Mouse (Mus musculus): ENCODE data around the gene Tmem248. TPM values are rescaled to one million over a fixed set of nuclear protein-coding genes. Genes with fewer than 3 reads are reported as not detected.
A peak's percentile ranks its signal among the peaks of the same experiment; 100 is the strongest.

Gene Tmem248
- polyA plus RNA-seq, 1 experiment from 2014 or later: 47.0 TPM

- H3K4me1 ChIP-seq (replicated peaks; ENCODE audit: control insufficient read depth, insufficient read depth, low read length): no peaks in the 10 kb centered on the region
- no peak overlapping the region for H3K4me3 ChIP-seq (ENCODE audit: low read depth, low read length)
- H3K9ac ChIP-seq (ENCODE audit: low read depth, low read length): no peak overlapping the region
- no peak for TF ChIP-seq CTCF (IDR thresholded peaks at IDR 0.05; ENCODE audit: low read depth)
- H3K9me3 ChIP-seq (ENCODE audit: control insufficient read depth): no peaks in the 10 kb centered on the region
- no peak overlapping the region for H3K27ac ChIP-seq (ENCODE audit: low read depth, low read length)
- H3K4me2 ChIP-seq (replicated peaks; ENCODE audit: low read depth): no peak overlapping the region
- WGBS: 87% methylated on average over 7 of the region's 7 CpGs
- H3K27me3 ChIP-seq (replicated peaks; ENCODE audit: control insufficient read depth, insufficient read depth, low read length): no peaks in the 10 kb centered on the region
- ATAC-seq: no peak
- peaks cover 32% of the 10 kb centered on the region for H3K36me3 ChIP-seq (ENCODE audit: control insufficient read depth, insufficient read depth)
Observed at GRCm38 (mm10) chr5:130288106-130288505, 71.2 kb downstream of the Tmem248 start.

GRCm38 (mm10) chr5:130290242-130290641, 73.4 kb downstream of the Tmem248 start:
- no peak overlapping the region for H3K27ac ChIP-seq (ENCODE audit: low read depth, low read length)
- TF ChIP-seq CTCF (IDR thresholded peaks at IDR 0.05; ENCODE audit: low read depth): peak; percentile 32
- no peak for ATAC-seq
- no peaks in the 10 kb centered on the region for H3K9me3 ChIP-seq (ENCODE audit: control insufficient read depth)
- no peaks in the 10 kb centered on the region for H3K4me1 ChIP-seq (replicated peaks; ENCODE audit: control insufficient read depth, insufficient read depth, low read length)
- H3K9ac ChIP-seq (ENCODE audit: low read depth, low read length): no peak overlapping the region
- no peak overlapping the region for H3K4me2 ChIP-seq (replicated peaks; ENCODE audit: low read depth)
- WGBS: 98% methylated on average over 6 of the region's 6 CpGs
- no peaks in the 10 kb centered on the region for H3K27me3 ChIP-seq (replicated peaks; ENCODE audit: control insufficient read depth, insufficient read depth, low read length)
- H3K4me3 ChIP-seq (ENCODE audit: low read depth, low read length): no peak overlapping the region
- peaks cover 16% of the 10 kb centered on the region for H3K36me3 ChIP-seq (ENCODE audit: control insufficient read depth, insufficient read depth)

GRCm38 (mm10) chr5:130290775-130291174, 73.9 kb downstream of the Tmem248 start:
- no peak for ATAC-seq
- no peak overlapping the region for H3K27ac ChIP-seq (ENCODE audit: low read depth, low read length)
- no peak overlapping the region for H3K4me2 ChIP-seq (replicated peaks; ENCODE audit: low read depth)
- no peak overlapping the region for H3K9ac ChIP-seq (ENCODE audit: low read depth, low read length)
- peaks cover 16% of the 10 kb centered on the region for H3K36me3 ChIP-seq (ENCODE audit: control insufficient read depth, insufficient read depth)
- no peak for TF ChIP-seq CTCF (IDR thresholded peaks at IDR 0.05; ENCODE audit: low read depth)
- WGBS: 92% methylated on average over 12 of the region's 12 CpGs
- H3K27me3 ChIP-seq (replicated peaks; ENCODE audit: control insufficient read depth, insufficient read depth, low read length): no peaks in the 10 kb centered on the region
- no peaks in the 10 kb centered on the region for H3K9me3 ChIP-seq (ENCODE audit: control insufficient read depth)
- H3K4me1 ChIP-seq (replicated peaks; ENCODE audit: control insufficient read depth, insufficient read depth, low read length): no peaks in the 10 kb centered on the region
- H3K4me3 ChIP-seq (ENCODE audit: low read depth, low read length): no peak overlapping the region

- H3K4me3 ChIP-seq (ENCODE audit: low read depth, low read length): no peak overlapping the region
- H3K9ac ChIP-seq (ENCODE audit: low read depth, low read length): no peak overlapping the region
- H3K27ac ChIP-seq (ENCODE audit: low read depth, low read length): no peak overlapping the region
- no peaks in the 10 kb centered on the region for H3K4me1 ChIP-seq (replicated peaks; ENCODE audit: control insufficient read depth, insufficient read depth, low read length)
- no peaks in the 10 kb centered on the region for H3K9me3 ChIP-seq (ENCODE audit: control insufficient read depth)
- no peak for TF ChIP-seq CTCF (IDR thresholded peaks at IDR 0.05; ENCODE audit: low read depth)
- H3K36me3 ChIP-seq (ENCODE audit: control insufficient read depth, insufficient read depth): peaks cover 22% of the 10 kb centered on the region
- 95% methylated on average over 4 of the region's 4 CpGs for WGBS
- no peak for ATAC-seq
- no peaks in the 10 kb centered on the region for H3K27me3 ChIP-seq (replicated peaks; ENCODE audit: control insufficient read depth, insufficient read depth, low read length)
- no peak overlapping the region for H3K4me2 ChIP-seq (replicated peaks; ENCODE audit: low read depth)
Observed at GRCm38 (mm10) chr5:130292976-130293375, 76.1 kb downstream of the Tmem248 start.

Other genes starting within 250 kb of the Tmem248 start
- gene Gusb, start 214.0 kb upstream of the Tmem248 start, polyA plus RNA-seq (2015; fragmentation: Nextera tagmentation; extraction: Ambion mirVana): 260 and 264 TPM in 2 replicates
- gene Asl, start 187.8 kb upstream of the Tmem248 start, polyA plus RNA-seq (2015; fragmentation: Nextera tagmentation; extraction: Ambion mirVana): 148 and 182 TPM in 2 replicates
- gene Crcp, start 187.8 kb upstream of the Tmem248 start, polyA plus RNA-seq (2015; fragmentation: Nextera tagmentation; extraction: Ambion mirVana): 39.5 and 41.6 TPM in 2 replicates
- 28.7 and 29.3 TPM in 2 replicates for gene Tpst1, start 143.8 kb upstream of the Tmem248 start, polyA plus RNA-seq (2015; fragmentation: Nextera tagmentation; extraction: Ambion mirVana)
- 2.4 and 2.9 TPM in 2 replicates for gene Kctd7, start 72.2 kb upstream of the Tmem248 start, polyA plus RNA-seq (2015; fragmentation: Nextera tagmentation; extraction: Ambion mirVana)
- gene Rabgef1, start 45.3 kb upstream of the Tmem248 start, polyA plus RNA-seq (2015; fragmentation: Nextera tagmentation; extraction: Ambion mirVana): 21.1 and 21.9 TPM in 2 replicates
- 97.7 and 105 TPM in 2 replicates for gene Sbds, start 38.4 kb downstream of the Tmem248 start, polyA plus RNA-seq (2015; fragmentation: Nextera tagmentation; extraction: Ambion mirVana)
- gene Tyw1, start 38.5 kb downstream of the Tmem248 start, polyA plus RNA-seq (2015; fragmentation: Nextera tagmentation; extraction: Ambion mirVana): 12.0 and 15.0 TPM in 2 replicates
- 0.14 TPM in 1 of 2 replicates, not detected in the other for gene Caln1, start 152.4 kb downstream of the Tmem248 start, polyA plus RNA-seq (2015; fragmentation: Nextera tagmentation; extraction: Ambion mirVana)
- gene A330070K13Rik, start 167.6 kb downstream of the Tmem248 start, polyA plus RNA-seq (2015; fragmentation: Nextera tagmentation; extraction: Ambion mirVana): not detected in 2 replicates

All from intestine, postnatal 0 days (tissue).